Mouse (Mus musculus) ES-Bruce4 (cell line): Measurements from ENCODE around the gene Cldn10. TPM values are rescaled to one million over a fixed set of nuclear protein-coding genes. Genes with fewer than 3 reads are reported as not detected.
A peak's percentile ranks its signal among the peaks of the same experiment; 100 is the strongest.
"Not testable (repeated sequence)": the region's sequence is repeated elsewhere in the genome, so short reads cannot be mapped to it uniquely, and the experiment has no call there.

ENCODE experiments used
- H3K27ac ChIP-seq: 2 replicates; pipeline ENCODE4 v1.5.1; 2012; ENCODE audit warnings: low read length, inconsistent platforms; ENCODE audit not compliant: insufficient read depth
- H3K27me3 ChIP-seq: 2 replicates; pipeline ENCODE4 v1.6.1; 2012; ENCODE audit warnings: mild to moderate bottlenecking, low read length, inconsistent platforms; ENCODE audit not compliant: control insufficient read depth, poor library complexity, insufficient read depth, severe bottlenecking
- H3K36me3 ChIP-seq: 2 replicates; pipeline ENCODE4 v1.6.1; 2012; ENCODE audit warnings: inconsistent platforms, mild to moderate bottlenecking, low read length, moderate library complexity; ENCODE audit not compliant: control insufficient read depth, poor library complexity, insufficient read depth, severe bottlenecking
- H3K4me1 ChIP-seq: one replicate; pipeline ENCODE4 v1.8.1; 2011; ENCODE audit warnings: low read length; ENCODE audit not compliant: control insufficient read depth, insufficient read depth
- H3K4me3 ChIP-seq: 2 replicates; pipeline ENCODE4 v1.5.1; 2011; ENCODE audit warnings: low read depth, mild to moderate bottlenecking, low read length
- H3K9ac ChIP-seq: 2 replicates; pipeline ENCODE4 v1.6.1; 2012; ENCODE audit warnings: low read depth, mild to moderate bottlenecking, inconsistent platforms; ENCODE audit not compliant: poor library complexity, severe bottlenecking
- H3K9me3 ChIP-seq: replicated peaks from 2 replicates; pipeline ENCODE4 v1.6.1; 2012; ENCODE audit warnings: mild to moderate bottlenecking, low read length, inconsistent platforms; ENCODE audit not compliant: control insufficient read depth, poor library complexity, insufficient read depth, severe bottlenecking
- CTCF ChIP-seq: IDR thresholded peaks from one replicate; pipeline ENCODE4 v1.8.1; 2011; ENCODE audit warnings: low read depth, low read length
- EP300 ChIP-seq: IDR thresholded peaks from 2 replicates; pipeline ENCODE4 v1.6.1; 2011; ENCODE audit warnings: low read depth, low read length; ENCODE audit not compliant: insufficient read depth
- POLR2A ChIP-seq: IDR thresholded peaks from one replicate; pipeline ENCODE4 v1.8.1; 2011; ENCODE audit warnings: low read length; ENCODE audit not compliant: insufficient read depth
- polyA plus RNA-seq: library from polyadenylated mRNA; stranded (reverse); fragments of >200 nt; gene quantifications from 2 replicates; pipeline ENCODE4 v1.2.4, GENCODE M21; 2011; ENCODE audit warnings: low read depth; ENCODE audit not compliant: missing spikeins, insufficient read depth, insufficient read length

The Cldn10 gene
- polyA plus RNA-seq, 1 experiment = not detected

DNA sequence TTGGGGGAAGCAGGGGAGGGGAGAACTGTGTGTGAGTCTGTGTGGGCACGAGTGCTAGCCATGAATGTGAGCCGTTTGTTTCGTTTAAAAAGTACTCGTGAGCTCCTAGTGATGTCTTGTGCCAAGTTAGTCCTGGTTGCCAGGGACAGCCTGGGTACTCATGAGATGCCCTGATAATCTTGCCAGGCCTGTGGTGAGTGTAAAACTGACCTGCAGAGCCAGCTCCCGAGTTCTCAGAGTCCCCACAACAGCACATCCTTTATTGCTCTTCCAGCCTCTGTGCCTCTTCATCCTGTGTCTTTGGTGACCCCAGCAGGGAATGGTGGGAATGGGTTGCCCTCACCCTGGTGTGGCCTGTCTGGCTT, 9.0 kb downstream of the Cldn10 start:
- H3K27me3 ChIP-seq = no peaks in the 10 kb centered on the region
- H3K9ac ChIP-seq = no peak overlapping the region
- no peaks in the 10 kb centered on the region for H3K9me3 ChIP-seq
- H3K4me1 ChIP-seq = peaks cover 2% of the 10 kb centered on the region
- TF ChIP-seq EP300 (no peak), POLR2A (no peak), CTCF (no peak)
- H3K4me3 ChIP-seq = no peak overlapping the region
- H3K36me3 ChIP-seq = no peaks in the 10 kb centered on the region
- H3K27ac ChIP-seq = no peak overlapping the region

DNA sequence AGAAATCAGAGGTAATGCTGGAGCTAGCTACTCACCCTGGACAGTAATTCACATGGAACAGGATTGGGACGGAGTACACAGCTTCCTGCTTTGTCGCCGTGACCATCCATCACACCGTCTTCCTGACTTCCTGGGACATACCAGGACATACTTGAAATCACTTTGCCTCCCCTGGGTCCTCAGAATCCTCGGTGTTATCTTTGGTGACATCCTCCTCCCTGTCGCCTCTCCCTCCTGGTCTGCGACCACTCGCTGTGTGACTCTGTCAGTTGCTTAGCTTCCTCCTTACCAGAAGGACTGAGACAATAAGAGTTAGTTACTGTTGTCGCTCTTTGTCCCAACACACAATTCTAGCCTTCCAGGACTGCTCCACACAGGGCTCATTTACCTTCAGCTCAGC, 9.6 kb downstream of the Cldn10 start:
- no peak overlapping the region for H3K27ac ChIP-seq
- TF ChIP-seq POLR2A = no peak
- no peak for TF ChIP-seq CTCF
- no peak for TF ChIP-seq EP300
- H3K4me3 ChIP-seq = no peak overlapping the region
- H3K27me3 ChIP-seq = no peaks in the 10 kb centered on the region
- no peaks in the 10 kb centered on the region for H3K36me3 ChIP-seq
- no peaks in the 10 kb centered on the region for H3K9me3 ChIP-seq
- H3K9ac ChIP-seq = no peak overlapping the region
- H3K4me1 ChIP-seq = peaks cover 2% of the 10 kb centered on the region

DNA sequence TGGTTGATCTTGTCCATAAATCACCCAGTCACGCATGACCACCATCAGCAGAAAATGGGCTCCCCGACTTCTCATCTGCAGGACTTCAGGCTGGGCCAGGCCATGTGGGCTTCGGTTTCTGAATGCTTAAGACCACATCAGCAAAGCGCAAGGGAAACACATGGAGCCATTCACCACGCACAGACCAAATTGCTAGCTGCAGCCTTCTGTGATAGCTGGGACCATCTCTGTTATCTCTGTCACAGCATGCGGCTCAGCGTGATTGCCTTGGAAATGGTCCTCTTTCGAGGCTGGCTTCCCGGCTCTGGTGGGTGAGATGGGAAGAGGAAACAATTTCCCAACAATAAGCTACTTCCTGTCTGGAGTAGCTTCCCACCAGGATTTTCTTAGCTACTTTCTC, 12.2 kb downstream of the Cldn10 start:
- Histone ChIP-seq H3K4me1 (peaks cover 2% of the 10 kb centered on the region), H3K27ac (no peak overlapping the region), H3K27me3 (no peaks in the 10 kb centered on the region), H3K4me3 (no peak overlapping the region), H3K9ac (no peak overlapping the region), H3K9me3 (no peaks in the 10 kb centered on the region), H3K36me3 (no peaks in the 10 kb centered on the region)
- TF ChIP-seq POLR2A = no peak
- TF ChIP-seq CTCF = no peak
- no peak for TF ChIP-seq EP300

DNA sequence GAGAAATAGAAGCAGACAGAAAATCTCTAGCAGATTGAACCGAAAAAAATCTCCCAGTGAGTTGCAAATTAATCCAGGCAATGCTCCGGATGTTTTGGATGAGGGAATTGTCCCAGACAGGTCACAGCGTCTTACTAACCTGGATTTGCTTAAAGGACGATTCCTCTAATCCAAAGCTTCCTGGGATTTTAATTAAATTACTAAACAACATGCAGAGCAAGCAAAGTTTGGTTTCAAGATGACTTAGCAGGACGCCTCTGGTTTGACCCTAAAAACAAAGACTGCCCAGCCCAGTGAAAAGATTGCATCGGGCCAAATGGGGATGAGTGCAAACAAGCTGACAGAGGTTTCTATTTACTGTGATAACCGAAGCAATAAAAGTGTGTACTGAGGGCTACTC, 16.2 kb downstream of the Cldn10 start:
- Histone ChIP-seq H3K4me3 (no peak overlapping the region), H3K36me3 (no peaks in the 10 kb centered on the region)
- no peak for TF ChIP-seq CTCF
- TF ChIP-seq EP300 = no peak
- TF ChIP-seq POLR2A = no peak

DNA sequence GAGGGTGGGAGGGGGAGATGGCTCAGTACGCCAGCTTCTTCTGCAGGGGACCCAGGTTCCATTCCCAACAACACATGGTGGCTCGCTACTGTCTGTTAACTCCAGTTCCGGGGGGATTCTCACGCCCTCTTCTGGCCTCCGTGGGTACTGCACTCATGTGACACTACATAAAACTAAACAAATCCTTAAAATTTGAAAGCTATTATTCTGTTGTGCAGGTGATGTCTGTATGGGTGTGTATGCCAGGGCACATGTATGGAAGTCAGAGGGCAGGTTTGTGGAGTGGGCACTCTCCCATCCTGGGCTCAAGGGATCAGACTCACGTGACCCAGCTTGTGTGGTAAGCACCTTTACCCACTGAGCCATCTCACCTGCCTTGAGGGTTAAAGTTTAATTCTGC, 16.6 kb downstream of the Cldn10 start:
- Histone ChIP-seq H3K4me3 (no peak overlapping the region), H3K9me3 (no peaks in the 10 kb centered on the region), H3K36me3 (no peaks in the 10 kb centered on the region), H3K27me3 (no peaks in the 10 kb centered on the region), H3K4me1 (no peaks in the 10 kb centered on the region), H3K27ac (no peak overlapping the region), H3K9ac (0 out of 2 replicates have a peak overlapping the region, but pooled peaks have one; percentile 6)
- TF ChIP-seq CTCF (peak; percentile 74), EP300 (no peak)

More for the DNA sequence above, 16.2 kb downstream of the Cldn10 start:
- H3K27me3 ChIP-seq = no peaks in the 10 kb centered on the region
- no peaks in the 10 kb centered on the region for H3K9me3 ChIP-seq
- H3K9ac ChIP-seq = 0 out of 2 replicates have a peak overlapping the region, but pooled peaks have one; percentile 6
- no peaks in the 10 kb centered on the region for H3K4me1 ChIP-seq
- no peak overlapping the region for H3K27ac ChIP-seq

DNA sequence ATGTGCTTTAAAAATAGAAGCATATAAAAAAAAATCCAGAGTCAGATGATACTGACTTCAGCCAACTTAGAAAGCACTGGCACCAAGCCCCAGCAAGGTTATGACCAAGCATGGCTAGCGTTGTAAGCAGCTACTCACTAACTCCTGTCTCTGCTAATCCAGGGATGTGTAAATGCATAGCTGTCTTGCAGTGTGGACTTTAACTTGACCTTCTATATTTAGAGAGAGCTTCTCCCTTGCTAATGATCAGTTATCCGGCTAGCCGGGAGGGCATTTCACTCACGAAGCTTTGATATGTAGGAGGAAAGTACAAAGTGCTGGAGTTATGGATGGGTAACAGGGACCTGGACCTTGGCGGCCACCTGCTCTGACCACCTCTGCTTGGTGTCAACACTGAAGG, 19.9 kb downstream of the Cldn10 start:
- Histone ChIP-seq H3K9me3 (no peaks in the 10 kb centered on the region), H3K4me3 (no peak overlapping the region), H3K4me1 (no peaks in the 10 kb centered on the region), H3K27ac (no peak overlapping the region), H3K9ac (no peak overlapping the region), H3K36me3 (no peaks in the 10 kb centered on the region), H3K27me3 (no peaks in the 10 kb centered on the region)
- no peak for TF ChIP-seq CTCF
- TF ChIP-seq POLR2A = no peak
- no peak for TF ChIP-seq EP300

DNA sequence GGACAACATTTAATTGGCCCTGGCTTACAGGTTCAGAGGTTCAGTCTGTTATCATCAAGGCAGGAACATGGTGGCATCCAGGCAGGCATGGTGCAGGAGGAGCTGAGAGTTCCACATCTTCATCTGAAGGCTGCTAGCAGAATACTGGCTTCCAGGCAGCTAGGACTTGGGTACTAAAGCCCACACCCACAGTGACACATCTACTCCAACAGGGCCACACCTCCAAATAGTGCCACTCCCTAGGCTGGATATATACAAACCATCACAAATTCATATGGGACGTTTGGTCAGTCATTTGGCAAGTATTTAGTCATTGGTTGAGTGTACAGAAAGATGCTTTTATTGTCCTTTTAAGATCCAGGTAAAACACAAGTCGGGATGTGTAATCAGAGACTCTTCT, 20.5 kb downstream of the Cldn10 start:
- not testable (repeated sequence) for H3K27ac ChIP-seq, H3K9ac ChIP-seq, H3K4me3 ChIP-seq, H3K27me3 ChIP-seq, H3K4me1 ChIP-seq, H3K9me3 ChIP-seq, H3K36me3 ChIP-seq
